Mouse (Mus musculus): ENCODE data around the gene Gm21976. TPM values are rescaled to one million over a fixed set of nuclear protein-coding genes. Genes with fewer than 3 reads are reported as not detected.

Gm21976 gene
- polyA plus RNA-seq, 1 experiment from 2014 or later = not detected

DNA sequence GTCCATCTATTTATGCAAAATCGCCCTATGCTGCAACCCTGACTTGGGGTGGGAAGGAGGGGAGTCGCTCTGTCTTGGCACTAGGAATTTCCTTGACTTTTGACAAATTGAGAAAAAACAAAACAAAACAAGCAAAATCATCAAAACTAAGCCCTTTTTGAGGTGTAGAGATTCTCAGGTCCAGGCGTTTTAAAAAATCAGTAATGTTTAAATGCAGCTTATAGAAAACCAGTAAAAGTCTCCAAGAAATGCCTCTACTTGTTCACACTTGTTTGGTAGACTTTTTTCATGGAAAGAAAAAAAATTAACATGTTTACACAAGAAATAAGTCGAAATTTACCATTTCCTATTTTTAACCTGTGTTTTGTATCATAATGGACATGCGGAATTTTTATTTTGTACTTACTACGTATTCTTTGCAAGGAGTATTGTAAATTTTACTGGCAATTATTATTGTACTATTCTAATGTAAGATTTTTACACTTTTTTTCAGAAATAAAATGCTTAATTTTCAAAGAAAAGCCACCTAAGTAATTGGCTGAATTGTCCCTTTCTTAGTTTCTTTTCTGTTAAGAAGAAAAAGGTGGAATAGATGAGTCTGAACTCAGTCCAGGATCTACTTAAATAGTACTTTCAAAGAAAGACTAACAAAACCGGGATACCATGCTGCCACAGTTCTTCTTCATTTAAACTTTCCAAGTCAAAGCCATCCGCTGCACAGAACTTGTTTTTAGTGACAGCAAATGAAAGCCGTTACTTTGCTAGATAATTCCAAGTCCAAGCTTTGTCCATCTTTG, 76.7 kb downstream of the Gm21976 start:
- ATAC-seq (ENCODE audit: low FRiP score) (no peak), DNase-seq (ENCODE audit: low spot score) (peak; percentile 59)
- H3K4me2 ChIP-seq (replicated peaks) = no peak overlapping the region
- peaks cover 5% of the 10 kb centered on the region; the same call in 1 of the 2 replicates for H3K4me1 ChIP-seq (replicated peaks; ENCODE audit: control insufficient read depth, insufficient read depth, low read length)
- no peak overlapping the region for H3K27ac ChIP-seq
- H3K4me3 ChIP-seq (replicated peaks; ENCODE audit: low read length) = peak overlapping the region; percentile 34
- WGBS = 3% methylated on average over 9 of the region's 9 CpGs
- H3K27me3 ChIP-seq (ENCODE audit: control insufficient read depth, insufficient read depth, low read length) = peaks cover 86% of the 10 kb centered on the region
- H3K9me3 ChIP-seq (ENCODE audit: control insufficient read depth, low read length) = no peaks in the 10 kb centered on the region
- H3K36me3 ChIP-seq (replicated peaks; ENCODE audit: control insufficient read depth, insufficient read depth) = no peaks in the 10 kb centered on the region
- H3K9ac ChIP-seq = no peak overlapping the region; the same call in 1 of the 2 replicates

Other genes starting within 250 kb of the Gm21976 start
- gene Arhgef28, start 73.4 kb upstream of the Gm21976 start, polyA plus RNA-seq (2014; fragmentation: Nextera tagmentation; extraction: Ambion mirVana) = 26.1 and 28.5 TPM in 2 replicates
- gene Utp15, start 16.8 kb upstream of the Gm21976 start, polyA plus RNA-seq (2014; fragmentation: Nextera tagmentation; extraction: Ambion mirVana) = 26.9 and 30.3 TPM in 2 replicates
- 93.4 and 94.2 TPM in 2 replicates for gene Ankra2, start 16.8 kb upstream of the Gm21976 start, polyA plus RNA-seq (2014; fragmentation: Nextera tagmentation; extraction: Ambion mirVana)
- 498 and 539 TPM in 2 replicates for gene Btf3, start 37.1 kb downstream of the Gm21976 start, polyA plus RNA-seq (2014; fragmentation: Nextera tagmentation; extraction: Ambion mirVana)
- 0.89 and 1.1 TPM in 2 replicates for gene Foxd1, start 74.4 kb downstream of the Gm21976 start, polyA plus RNA-seq (2014; fragmentation: Nextera tagmentation; extraction: Ambion mirVana)
- 1.2 and 1.3 TPM in 2 replicates for gene Gm10320, start 212.1 kb downstream of the Gm21976 start, polyA plus RNA-seq (2014; fragmentation: Nextera tagmentation; extraction: Ambion mirVana)

Measured in hindbrain, embryonic 14.5 days (tissue).